Mouse (Mus musculus): ENCODE data around the gene Gtf2a2. TPM values are rescaled to one million over a fixed set of nuclear protein-coding genes. Genes with fewer than 3 reads are reported as not detected.

Gtf2a2 gene
- polyA plus RNA-seq (2012; rRNA removed) = 83.3 and 119 TPM in 2 replicates

GRCm38 (mm10) chr9:70012408-70012901 lies at the start of gene Gtf2a2:
TSS of gene Gtf2a2 (plus strand) at chr9:70012550.
- peak; percentile 90 for DNase-seq (ENCODE audit: low spot score)

- no peak for DNase-seq (ENCODE audit: low spot score)
Observed at GRCm38 (mm10) chr9:69964370-69964769, 48.0 kb upstream of the Gtf2a2 start.

GRCm38 (mm10) chr9:69985526-69985925 lies 26.8 kb upstream of the Gtf2a2 start:
- no peak for DNase-seq (ENCODE audit: low spot score)

GRCm38 (mm10) chr9:69986063-69986462 lies 26.3 kb upstream of the Gtf2a2 start:
- no peak for DNase-seq (ENCODE audit: low spot score)

- no peak for DNase-seq (ENCODE audit: low spot score)
Observed at GRCm38 (mm10) chr9:69986571-69986970, 25.8 kb upstream of the Gtf2a2 start.

GRCm38 (mm10) chr9:69987579-69987978 lies 24.8 kb upstream of the Gtf2a2 start:
- DNase-seq (ENCODE audit: low spot score) = no peak

GRCm38 (mm10) chr9:69988706-69989302 lies 23.5 kb upstream of the Gtf2a2 start:
- DNase-seq (ENCODE audit: low spot score) = no peak

- DNase-seq (ENCODE audit: low spot score) = peak; percentile 95
Observed at GRCm38 (mm10) chr9:69989303-69990121, 22.8 kb upstream of the Gtf2a2 start, which contains the start of gene Bnip2. TSS of gene Bnip2 (plus strand) at chr9:69989466.

GRCm38 (mm10) chr9:69990346-69990745 lies 22.0 kb upstream of the Gtf2a2 start:
- no peak for DNase-seq (ENCODE audit: low spot score)

GRCm38 (mm10) chr9:69992841-69993277 lies 19.5 kb upstream of the Gtf2a2 start:
- DNase-seq (ENCODE audit: low spot score) = no peak

GRCm38 (mm10) chr9:69993479-69993878 lies 18.9 kb upstream of the Gtf2a2 start:
- DNase-seq (ENCODE audit: low spot score) = no peak

- DNase-seq (ENCODE audit: low spot score) = no peak
Observed at GRCm38 (mm10) chr9:69994547-69994946, 17.8 kb upstream of the Gtf2a2 start.

- no peak for DNase-seq (ENCODE audit: low spot score)
Observed at GRCm38 (mm10) chr9:69999318-69999717, 13.0 kb upstream of the Gtf2a2 start.

GRCm38 (mm10) chr9:70003516-70003915 lies 8.8 kb upstream of the Gtf2a2 start:
- DNase-seq (ENCODE audit: low spot score) = no peak

GRCm38 (mm10) chr9:70006984-70007383 lies 5.4 kb upstream of the Gtf2a2 start:
- no peak for DNase-seq (ENCODE audit: low spot score)

GRCm38 (mm10) chr9:70007506-70008248 lies 4.7 kb upstream of the Gtf2a2 start:
- no peak for DNase-seq (ENCODE audit: low spot score)

- no peak for DNase-seq (ENCODE audit: low spot score)
Observed at GRCm38 (mm10) chr9:70009754-70010304, 2.5 kb upstream of the Gtf2a2 start.

- no peak for DNase-seq (ENCODE audit: low spot score)
Observed at GRCm38 (mm10) chr9:70010781-70011473, 1.4 kb upstream of the Gtf2a2 start.

- DNase-seq (ENCODE audit: low spot score) = no peak
Observed at GRCm38 (mm10) chr9:70011537-70012407, 578 bp upstream of the Gtf2a2 start.

GRCm38 (mm10) chr9:70015632-70016031 lies 3.3 kb downstream of the Gtf2a2 start:
- no peak for DNase-seq (ENCODE audit: low spot score)
